ENCODE assay signal across 8 mouse cellular contexts in genomic region chr2:163420366-163420886, GRCm38 (mm10). TPM values are rescaled to one million over a fixed set of nuclear protein-coding genes. Genes with fewer than 3 reads are reported as not detected.
A peak's percentile ranks its signal among the peaks of the same experiment; 100 is the strongest.
DNase-seq lines count a peak whose midpoint lies in the region; ATAC-seq and TF ChIP-seq lines count a peak whose summit lies in the region.

No protein-coding gene starts in this region.

- peaks cover 13% of the 10 kb centered on the region for H3K4me1 ChIP-seq in heart, embryonic 11.5 days (ENCODE audit: control insufficient read depth, insufficient read depth, low read length)
- H3K4me1 ChIP-seq in CH12.LX (ENCODE audit: control insufficient read depth in 1 of 2, insufficient read depth in 2 of 2), result peaks cover 9 to 28% of the 10 kb centered on the region in 2 experiments
- H3K4me1 ChIP-seq in forebrain, embryonic 12.5 days, result peaks cover 32% of the 10 kb centered on the region
- H3K4me1 ChIP-seq in liver, embryonic 14.5 days (replicated peaks; ENCODE audit: control insufficient read depth in 2 of 2, insufficient read depth in 2 of 2, low read length in 1 of 2), result peaks cover 13% of the 10 kb centered on the region in 2 experiments; a peak in 3 of 4 replicates
- H3K4me1 ChIP-seq in stomach, postnatal 0 days (replicated peaks; ENCODE audit: control insufficient read depth, insufficient read depth), result peaks cover 3% of the 10 kb centered on the region; the same call in 1 of the 2 replicates

- H3K79me2 ChIP-seq in CH12.LX (replicated peaks; ENCODE audit: control insufficient read depth, extremely low read depth, insufficient read depth, poor library complexity, severe bottlenecking), result peaks cover 33% of the 10 kb centered on the region

- in situ Hi-C loops in CH12.LX (cut with MboI; ENCODE audit: low pct_ligation_motif_present, low pct_unique_long_range_greater_than_20kb, low sequenced_read_pairs), result no loop called here

- 23% methylated on average over 10 of the region's 10 CpGs for WGBS in heart, embryonic 11.5 days (ENCODE audit: insufficient replicate concordance)
- 38% methylated on average over 10 of the region's 10 CpGs for WGBS in forebrain, embryonic 12.5 days
- 14% methylated on average over 10 of the region's 10 CpGs for WGBS in liver, embryonic 14.5 days (ENCODE audit: insufficient replicate concordance)
- 23% methylated on average over 10 of the region's 10 CpGs for WGBS in stomach, postnatal 0 days

- H3K27me3 ChIP-seq in heart, embryonic 11.5 days (ENCODE audit: control insufficient read depth, insufficient read depth, low read length), result no peaks in the 10 kb centered on the region
- H3K27me3 ChIP-seq in CH12.LX (replicated peaks), result no peaks in the 10 kb centered on the region
- no peaks in the 10 kb centered on the region for H3K27me3 ChIP-seq in forebrain, embryonic 12.5 days
- H3K27me3 ChIP-seq in liver, embryonic 14.5 days (ENCODE audit: control insufficient read depth, insufficient read depth, low read length), result no peaks in the 10 kb centered on the region
- no peaks in the 10 kb centered on the region for H3K27me3 ChIP-seq in stomach, postnatal 0 days (ENCODE audit: control insufficient read depth, insufficient read depth, low read length)

- no peaks in the 10 kb centered on the region for H3K9me3 ChIP-seq in heart, embryonic 11.5 days (replicated peaks; ENCODE audit: control insufficient read depth, low read length)
- H3K9me3 ChIP-seq in CH12.LX (replicated peaks; ENCODE audit: low read length), result no peaks in the 10 kb centered on the region
- H3K9me3 ChIP-seq in forebrain, embryonic 12.5 days, result no peaks in the 10 kb centered on the region
- H3K9me3 ChIP-seq in liver, embryonic 14.5 days (ENCODE audit: control insufficient read depth, low read length), result no peaks in the 10 kb centered on the region
- no peaks in the 10 kb centered on the region for H3K9me3 ChIP-seq in stomach, postnatal 0 days (ENCODE audit: control insufficient read depth, low read length)

- H3K9ac ChIP-seq in heart, embryonic 11.5 days (ENCODE audit: low read depth, low read length), result peak overlapping the region; percentile 83
- peak overlapping the region; percentile 84 for H3K9ac ChIP-seq in CH12.LX (ENCODE audit: insufficient read depth, low read depth)
- H3K9ac ChIP-seq in forebrain, embryonic 12.5 days, result peak overlapping the region; percentile 66
- peak overlapping the region; percentile 84 for H3K9ac ChIP-seq in liver, embryonic 14.5 days (replicated peaks)
- H3K9ac ChIP-seq in stomach, postnatal 0 days (ENCODE audit: low read length), result peak overlapping the region; percentile 76

- TF ChIP-seq POLR2A in CH12.LX (IDR thresholded peaks at IDR 0.05; ENCODE audit: low read depth, low read length), result no peak

- dilution Hi-C loops in CH12.LX (cut with MboI; ENCODE audit: extremely low pct_ligation_motif_present, extremely low pct_unique_long_range_greater_than_20kb, low sequenced_read_pairs), result no loop called here

- TF ChIP-seq RAD21 in CH12.LX (IDR thresholded peaks at IDR 0.05; ENCODE audit: low read depth, low read length), result no peak

- H3K36me3 ChIP-seq in heart, embryonic 11.5 days (ENCODE audit: control insufficient read depth, insufficient read depth, low read length), result no peaks in the 10 kb centered on the region
- H3K36me3 ChIP-seq in CH12.LX (replicated peaks in 1 of 2; ENCODE audit: control insufficient read depth in 1 of 2, insufficient read depth in 1 of 2, low read length in 1 of 2), result peaks cover 2 to 23% of the 10 kb centered on the region in 2 experiments
- H3K36me3 ChIP-seq in forebrain, embryonic 12.5 days (replicated peaks), result 0 out of 2 replicates have a peak, but pooled peaks cover 12% of the 10 kb centered on the region
- H3K36me3 ChIP-seq in liver, embryonic 14.5 days (replicated peaks; ENCODE audit: control insufficient read depth, insufficient read depth, low read depth), result no peaks in the 10 kb centered on the region
- 0 out of 2 replicates have a peak, but pooled peaks cover 2% of the 10 kb centered on the region for H3K36me3 ChIP-seq in stomach, postnatal 0 days (ENCODE audit: control insufficient read depth, insufficient read depth, low read length)

- ATAC-seq in heart, embryonic 11.5 days (replicated peaks; ENCODE audit: insufficient number of reproducible peaks, low FRiP score, low TSS enrichment), result no peak
- ATAC-seq in forebrain, embryonic 12.5 days (ENCODE audit: low FRiP score), result no peak
- ATAC-seq in liver, embryonic 14.5 days (ENCODE audit: insufficient read depth), result no peak
- ATAC-seq in stomach, postnatal 0 days (ENCODE audit: low FRiP score, low TSS enrichment), result no peak

- H3K27ac ChIP-seq in heart, embryonic 11.5 days (ENCODE audit: low read depth, low read length), result peak overlapping the region; percentile 70; the same call in 1 of the 2 replicates
- no peak overlapping the region for H3K27ac ChIP-seq in CH12.LX (ENCODE audit: insufficient read depth, low read depth)
- no peak overlapping the region for H3K27ac ChIP-seq in forebrain, embryonic 12.5 days
- no peak overlapping the region for H3K27ac ChIP-seq in liver, embryonic 14.5 days
- H3K27ac ChIP-seq in stomach, postnatal 0 days (replicated peaks), result peak overlapping the region; percentile 84; the same call in 1 of the 2 replicates

- TF ChIP-seq CTCF in CH12.LX (conservative IDR thresholded peaks at IDR 0.05 in 1 of 2, IDR thresholded peaks at IDR 0.05 in 1 of 2; ENCODE audit: low read depth in 2 of 2, low read length in 2 of 2), result no peak
- TF ChIP-seq CTCF in liver, embryonic 14.5 days (IDR thresholded peaks at IDR 0.05; ENCODE audit: low read depth), result no peak
- no peak for TF ChIP-seq CTCF in stomach, postnatal 0 days (IDR thresholded peaks at IDR 0.05; ENCODE audit: low read depth)

- DNase-seq in heart, adult 8-10 months (ENCODE audit: low spot score), result no peak
- peak; percentile 17 for DNase-seq in CH12.LX (ENCODE audit: extremely low read depth)
- DNase-seq in liver, embryonic 14.5 days (ENCODE audit: low read depth in 3 of 3, low spot score in 3 of 3), result no peak
- DNase-seq in stomach, postnatal 0 days (ENCODE audit: low spot score), result no peak
- DNase-seq in cerebellum, postnatal 25 days, result no peak
- DNase-seq in layer of hippocampus, postnatal 10 days (ENCODE audit: low spot score in 2 of 2), result no peak

- H3K4me2 ChIP-seq in heart, embryonic 11.5 days, result peak overlapping the region; percentile 65
- H3K4me2 ChIP-seq in CH12.LX (ENCODE audit: insufficient read depth, low read depth, poor library complexity, severe bottlenecking), result peak overlapping the region; percentile 99
- peak overlapping the region; percentile 95 for H3K4me2 ChIP-seq in forebrain, embryonic 12.5 days
- H3K4me2 ChIP-seq in liver, embryonic 14.5 days (ENCODE audit: low read depth), result peak overlapping the region; percentile 88
- H3K4me2 ChIP-seq in stomach, postnatal 0 days (replicated peaks; ENCODE audit: low read depth), result peak overlapping the region; percentile 67

- no peak for TF ChIP-seq EP300 in CH12.LX (IDR thresholded peaks at IDR 0.05; ENCODE audit: low read length)
- no peak for TF ChIP-seq EP300 in liver, embryonic 14.5 days (IDR thresholded peaks at IDR 0.05; ENCODE audit: low read depth)
- TF ChIP-seq EP300 in stomach, postnatal 0 days (optimal IDR thresholded peaks at IDR 0.05), result no peak

- peak overlapping the region; percentile 97 for H3K4me3 ChIP-seq in heart, embryonic 11.5 days (ENCODE audit: low read depth, low read length)
- peak overlapping the region; percentile 92 to 95 (median 95) for H3K4me3 ChIP-seq in CH12.LX (replicated peaks in 1 of 3; ENCODE audit: low read depth in 2 of 3, low read length in 2 of 3, poor library complexity in 1 of 3)
- peak overlapping the region; percentile 98 for H3K4me3 ChIP-seq in forebrain, embryonic 12.5 days (replicated peaks)
- peak overlapping the region; percentile 79 to 92 for H3K4me3 ChIP-seq in liver, embryonic 14.5 days (ENCODE audit: insufficient read depth in 1 of 2, low read depth in 2 of 2, low read length in 2 of 2)
- H3K4me3 ChIP-seq in stomach, postnatal 0 days (ENCODE audit: low read depth, low read length), result peak overlapping the region; percentile 75

RNA-seq across cellular contexts. Expression of gene Oser1, which starts 4.1 kb away (rescaled TPM):
- polyA plus RNA-seq in heart, embryonic 11.5 days (2014; fragmentation: Nextera tagmentation; extraction: Ambion mirVana), result 60.8 and 64.1 TPM in 2 replicates
- total RNA-seq in heart, adult 8-10 months (2022), result 10 to 100 TPM; 19.4 to 21.8 (median 20.3) TPM
- 29.0 and 31.3 TPM in 2 replicates for total RNA-seq in CH12.LX (2012; rRNA removed)
- 44.9 and 54.7 TPM in 2 replicates for total RNA-seq in CH12.LX (2014; rRNA removed)
- polyA plus RNA-seq in CH12.LX (2012; ENCODE audit: insufficient read length, low read depth), result 38.1 and 45.0 TPM in 2 replicates
- polyA plus RNA-seq in forebrain, embryonic 12.5 days (2016; fragmentation: Nextera tagmentation; extraction: Ambion mirVana), result 74.5 and 77.0 TPM in 2 replicates
- 10.1 and 12.8 TPM in 2 replicates for polyA plus RNA-seq in liver, embryonic 14.5 days (2012; rRNA removed)
- polyA plus RNA-seq in liver, embryonic 14.5 days (2014; fragmentation: Nextera tagmentation; extraction: Ambion mirVana), result 31.3 and 34.6 TPM in 2 replicates
- 79.8 and 81.4 TPM in 2 replicates for polyA plus RNA-seq in stomach, postnatal 0 days (2015; fragmentation: Nextera tagmentation; extraction: Ambion mirVana)
- total RNA-seq in layer of hippocampus, postnatal 10 days (2021), result 10 to 100 TPM; 16.7 to 18.8 TPM

RNA-seq across cellular contexts. Expression of gene Gdap1l1, which starts 17.9 kb away (rescaled TPM):
- polyA plus RNA-seq in heart, embryonic 11.5 days (2014; fragmentation: Nextera tagmentation; extraction: Ambion mirVana), result 0.31 and 0.64 TPM in 2 replicates
- total RNA-seq in heart, adult 8-10 months (2022), result not detected
- total RNA-seq in CH12.LX (2012; rRNA removed) (not detected in 2 replicates), CH12.LX (2014; rRNA removed) (not detected in 2 replicates)
- not detected in 2 replicates for polyA plus RNA-seq in CH12.LX (2012; ENCODE audit: insufficient read length, low read depth)
- 54.7 and 56.5 TPM in 2 replicates for polyA plus RNA-seq in forebrain, embryonic 12.5 days (2016; fragmentation: Nextera tagmentation; extraction: Ambion mirVana)
- 0.03 and 0.18 TPM in 2 replicates for polyA plus RNA-seq in liver, embryonic 14.5 days (2012; rRNA removed)
- polyA plus RNA-seq in liver, embryonic 14.5 days (2014; fragmentation: Nextera tagmentation; extraction: Ambion mirVana), result 0.11 TPM in 1 of 2 replicates, not detected in the other
- 1.9 and 2.7 TPM in 2 replicates for polyA plus RNA-seq in stomach, postnatal 0 days (2015; fragmentation: Nextera tagmentation; extraction: Ambion mirVana)
- 100 to 1,000 TPM in 1 of 2 experiments, 10 to 100 TPM in 1; 89.7 to 103 TPM for total RNA-seq in layer of hippocampus, postnatal 10 days (2021)

RNA-seq across cellular contexts. Expression of gene Jph2, which starts 22.6 kb away (rescaled TPM):
- polyA plus RNA-seq in heart, embryonic 11.5 days (2014; fragmentation: Nextera tagmentation; extraction: Ambion mirVana), result 19.5 and 22.7 TPM in 2 replicates
- total RNA-seq in heart, adult 8-10 months (2022), result 100 to 1,000 TPM; 423 to 464 (median 433) TPM
- total RNA-seq in CH12.LX (2012; rRNA removed), result not detected in 2 replicates
- total RNA-seq in CH12.LX (2014; rRNA removed), result not detected in 2 replicates
- polyA plus RNA-seq in CH12.LX (2012; ENCODE audit: insufficient read length, low read depth), result not detected in 2 replicates
- polyA plus RNA-seq in forebrain, embryonic 12.5 days (2016; fragmentation: Nextera tagmentation; extraction: Ambion mirVana), result 0.18 and 0.24 TPM in 2 replicates
- polyA plus RNA-seq in liver, embryonic 14.5 days (2012; rRNA removed), result 0.07 and 0.10 TPM in 2 replicates
- polyA plus RNA-seq in liver, embryonic 14.5 days (2014; fragmentation: Nextera tagmentation; extraction: Ambion mirVana), result 0.03 TPM in 1 of 2 replicates, not detected in the other
- polyA plus RNA-seq in stomach, postnatal 0 days (2015; fragmentation: Nextera tagmentation; extraction: Ambion mirVana), result 13.6 and 13.9 TPM in 2 replicates
- total RNA-seq in layer of hippocampus, postnatal 10 days (2021), result 1 to 10 TPM in 1 of 2 experiments, under 1 TPM in 1; 0.78 to 1.0 TPM

RNA-seq across cellular contexts. Expression of gene Fitm2, which starts 52.0 kb away (rescaled TPM):
- polyA plus RNA-seq in heart, embryonic 11.5 days (2014; fragmentation: Nextera tagmentation; extraction: Ambion mirVana), result 11.6 and 14.6 TPM in 2 replicates
- total RNA-seq in heart, adult 8-10 months (2022), result 100 to 1,000 TPM; 197 to 218 (median 209) TPM
- total RNA-seq in CH12.LX (2012; rRNA removed), result 5.5 and 6.0 TPM in 2 replicates
- total RNA-seq in CH12.LX (2014; rRNA removed), result 4.9 and 5.0 TPM in 2 replicates
- 3.5 and 3.9 TPM in 2 replicates for polyA plus RNA-seq in CH12.LX (2012; ENCODE audit: insufficient read length, low read depth)
- 11.5 and 11.7 TPM in 2 replicates for polyA plus RNA-seq in forebrain, embryonic 12.5 days (2016; fragmentation: Nextera tagmentation; extraction: Ambion mirVana)
- 1.8 and 1.9 TPM in 2 replicates for polyA plus RNA-seq in liver, embryonic 14.5 days (2012; rRNA removed)
- polyA plus RNA-seq in liver, embryonic 14.5 days (2014; fragmentation: Nextera tagmentation; extraction: Ambion mirVana), result 3.0 and 3.1 TPM in 2 replicates
- polyA plus RNA-seq in stomach, postnatal 0 days (2015; fragmentation: Nextera tagmentation; extraction: Ambion mirVana), result 11.2 TPM in 2 replicates
- total RNA-seq in layer of hippocampus, postnatal 10 days (2021), result 10 to 100 TPM; 17.9 to 18.8 TPM

Comparison
In these comparisons a context has a peak if more than half of its experiments do, and no peak if none do; other contexts are left out.
1. H3K27ac ChIP-seq: peak in heart, embryonic 11.5 days (single experiment) and stomach, postnatal 0 days (single experiment); none in CH12.LX (single experiment), forebrain, embryonic 12.5 days (single experiment) and liver, embryonic 14.5 days (single experiment).
2. RNA of gene Gdap1l1, which starts 17.9 kb away (polyA plus RNA-seq): 54.7 to 56.5 TPM in forebrain, embryonic 12.5 days; 1.9 to 2.7 TPM in stomach, postnatal 0 days, 0.31 to 0.64 TPM in heart, embryonic 11.5 days, 0.03 to 0.18 TPM in liver, embryonic 14.5 days and not detected in CH12.LX; every median in the first group is over 10 times any median in the second.
3. RNA of gene Jph2, which starts 22.6 kb away (polyA plus RNA-seq): 19.5 to 22.7 TPM in heart, embryonic 11.5 days and 13.6 to 13.9 TPM in stomach, postnatal 0 days; 0.18 to 0.24 TPM in forebrain, embryonic 12.5 days, 0.03 to 0.10 TPM in liver, embryonic 14.5 days and not detected in CH12.LX; every median in the first group is over 10 times any median in the second.
4. Peak in every context shown above with its lines, with median percentiles within 50 percentile points of each other: H3K4me2 ChIP-seq, H3K4me3 ChIP-seq and H3K9ac ChIP-seq.